Mouse (Mus musculus): ENCODE results near the gene Psmc3.

Psmc3 gene

DNA sequence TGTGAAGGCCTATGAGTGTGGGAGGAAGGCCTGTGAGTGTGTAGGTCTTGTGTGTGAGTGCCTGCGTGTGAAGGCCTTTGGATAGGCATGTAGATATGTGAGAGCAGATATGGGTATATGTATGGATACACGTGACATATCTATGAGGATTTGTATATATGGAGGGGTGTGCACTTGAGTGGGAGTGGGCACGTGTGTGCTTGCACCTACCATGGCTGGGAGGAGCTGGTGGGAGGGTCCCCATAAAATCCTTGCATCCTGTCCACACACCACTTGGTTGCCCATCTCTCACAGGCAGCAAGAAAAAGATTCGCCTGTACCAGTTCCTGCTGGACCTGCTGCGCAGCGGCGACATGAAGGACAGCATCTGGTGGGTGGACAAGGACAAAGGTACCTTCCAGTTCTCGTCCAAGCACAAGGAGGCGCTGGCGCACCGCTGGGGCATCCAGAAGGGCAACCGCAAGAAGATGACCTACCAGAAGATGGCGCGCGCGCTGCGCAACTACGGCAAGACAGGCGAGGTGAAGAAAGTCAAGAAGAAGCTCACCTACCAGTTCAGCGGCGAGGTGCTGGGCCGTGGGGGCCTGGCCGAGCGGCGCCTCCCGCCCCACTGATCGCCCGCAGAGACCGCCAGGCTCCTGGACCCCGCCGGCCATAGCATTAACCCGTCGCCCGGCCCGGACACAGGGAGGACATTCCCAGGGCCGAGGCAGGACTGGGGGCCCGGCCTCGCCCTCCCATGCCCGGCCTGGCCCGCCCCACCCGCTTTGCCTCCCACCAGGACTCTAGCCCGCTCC, 61.2 kb downstream of the Psmc3 start:
- peak; percentile 99 for DNase-seq

DNA sequence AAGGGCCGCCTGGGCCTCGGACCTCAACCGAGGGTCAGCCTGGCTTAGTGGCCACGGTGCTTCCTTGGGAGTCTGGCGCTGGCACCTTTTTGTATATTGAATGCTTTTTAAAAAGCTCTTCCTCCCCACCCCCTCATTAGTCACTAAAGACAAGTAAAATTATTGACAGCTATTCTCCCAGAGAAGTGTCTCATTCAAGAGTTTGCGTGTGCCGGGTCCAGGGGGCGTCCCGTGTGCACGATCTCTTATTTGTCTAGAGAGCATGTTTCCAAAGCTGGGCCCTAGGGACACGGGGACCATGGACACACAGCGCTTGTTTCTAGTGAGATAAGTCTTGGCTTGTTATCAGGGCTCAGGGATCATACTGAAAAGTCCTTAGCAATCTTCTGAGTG, 61.8 kb downstream of the Psmc3 start:
- DNase-seq, result no peak
